Mouse (Mus musculus) myocyte (in vitro differentiated cells): ENCODE results near the gene Hsdl2.

ENCODE experiments used
- E2F4 ChIP-seq: IDR thresholded peaks from one replicate; pipeline ENCODE4 v1.6.1; 2011; ENCODE audit warnings: mild to moderate bottlenecking, control low read depth, moderate library complexity; ENCODE audit not compliant: insufficient read depth
- MAX ChIP-seq: IDR thresholded peaks from one replicate; pipeline ENCODE4 v1.6.1; 2011; ENCODE audit warnings: low read depth, mild to moderate bottlenecking, control low read depth
- MYOD1 ChIP-seq, 3 experiments: IDR thresholded peaks; one replicate each; pipeline ENCODE4 v1.6.1; 2011; ENCODE audit warnings: control low read depth in 2 of 3, low read depth in 2 of 3, mild to moderate bottlenecking in 2 of 3, moderate library complexity in 1 of 3; ENCODE audit not compliant: insufficient read length in 2 of 3, control insufficient read depth in 1 of 3
- MYOG ChIP-seq, 3 experiments: IDR thresholded peaks; one replicate each; pipeline ENCODE4 v1.6.1; 2011; ENCODE audit warnings: control low read depth in 2 of 3, low read depth in 2 of 3, mild to moderate bottlenecking in 2 of 3; ENCODE audit not compliant: insufficient read length in 2 of 3, control insufficient read depth in 1 of 3, insufficient read depth in 1 of 3
- POLR2A ChIP-seq: IDR thresholded peaks from one replicate; pipeline ENCODE4 v1.6.1; 2011; ENCODE audit warnings: low read depth, mild to moderate bottlenecking, control low read depth, moderate library complexity; ENCODE audit not compliant: insufficient read length
- POLR2AphosphoS2 ChIP-seq: IDR thresholded peaks from one replicate; pipeline ENCODE4 v1.6.1; 2011; ENCODE audit warnings: low read depth, control low read depth; ENCODE audit not compliant: insufficient read length
- USF1 ChIP-seq: IDR thresholded peaks from one replicate; pipeline ENCODE4 v1.6.1; 2011; ENCODE audit warnings: low read depth, mild to moderate bottlenecking, control low read depth, moderate library complexity

GRCm38 (mm10) chr4:59642039-59642438 lies 60.7 kb downstream of the Hsdl2 start:
- TF ChIP-seq USF1, result no peak
- no peak for TF ChIP-seq MYOD1 (IDR thresholded peaks at IDR 0.05; ENCODE audit: control insufficient read depth in 1 of 3, insufficient read length in 2 of 3, low read depth in 2 of 3)
- TF ChIP-seq POLR2A, result no peak
- TF ChIP-seq POLR2AphosphoS2, result no peak
- TF ChIP-seq MYOG (IDR thresholded peaks at IDR 0.05; ENCODE audit: control insufficient read depth in 1 of 3, insufficient read depth in 1 of 3, insufficient read length in 2 of 3, low read depth in 2 of 3), result no peak
- TF ChIP-seq MAX, result no peak
- no peak for TF ChIP-seq E2F4
